Mouse (Mus musculus): ENCODE measurements around the gene Ccdc27. TPM values are rescaled to one million over a fixed set of nuclear protein-coding genes. Genes with fewer than 3 reads are reported as not detected.
A peak's percentile ranks its signal among the peaks of the same experiment; 100 is the strongest.

The Ccdc27 gene
- total and polyA plus RNA-seq, 3 experiments, result 0.49 TPM; not detected in 2

- TF ChIP-seq JUND (IDR thresholded peaks at IDR 0.05; ENCODE audit: low read depth, low read length), result no peak
- peak; percentile 85 for TF ChIP-seq MXI1 (IDR thresholded peaks at IDR 0.05; ENCODE audit: low read depth, low read length)
These were observed 30.8 kb downstream of the Ccdc27 start, which contains the start of gene Lrrc47 (continued) for GRCm38 (mm10) chr4:154011646-154012089.

- H3K27me3 ChIP-seq (ENCODE audit: control insufficient read depth in 1 of 2, insufficient read depth in 2 of 2, low read length in 2 of 2), result no peaks in the 10 kb centered on the region
- peaks cover 35% of the 10 kb centered on the region for H3K79me2 ChIP-seq (ENCODE audit: control insufficient read depth, insufficient read depth, low read length, poor library complexity)
- peaks cover 0 to 4% of the 10 kb centered on the region in 2 experiments; a peak in 3 of 4 replicates for H3K36me3 ChIP-seq (ENCODE audit: control insufficient read depth in 1 of 2, insufficient read depth in 2 of 2, low read length in 2 of 2)
- TF ChIP-seq GABPA (IDR thresholded peaks at IDR 0.05; ENCODE audit: low read depth, low read length), result no peak
- TF ChIP-seq EP300 (IDR thresholded peaks at IDR 0.05; ENCODE audit: low read depth in 1 of 2, low read length in 2 of 2), result no peak
- no peak for TF ChIP-seq NRF1 (IDR thresholded peaks at IDR 0.05; ENCODE audit: insufficient read depth, low read depth, low read length, poor library complexity, severe bottlenecking)
- no peak for TF ChIP-seq E2F4 (IDR thresholded peaks at IDR 0.05; ENCODE audit: borderline replicate concordance, low read depth, low read length)
- TF ChIP-seq POLR2AphosphoS2 (IDR thresholded peaks at IDR 0.05; ENCODE audit: low read length), result 0 out of 2 replicates have a peak, but pooled peaks have one; percentile 77
- no peak for TF ChIP-seq MEF2A (IDR thresholded peaks at IDR 0.05; ENCODE audit: extremely low read depth, insufficient replicate concordance, low read depth, low read length, poor library complexity, severe bottlenecking)
- no peak for TF ChIP-seq RCOR1 (IDR thresholded peaks at IDR 0.05; ENCODE audit: low read depth, low read length)
- TF ChIP-seq USF1 (IDR thresholded peaks at IDR 0.05; ENCODE audit: low read depth, low read length), result no peak
- TF ChIP-seq MYB (IDR thresholded peaks at IDR 0.05; ENCODE audit: low read depth, low read length), result no peak
- TF ChIP-seq CTCF (IDR thresholded peaks at IDR 0.05 in 2 of 3, conservative IDR thresholded peaks at IDR 0.05 in 1 of 3; ENCODE audit: control insufficient read depth in 1 of 3, insufficient read depth in 1 of 3, low read depth in 2 of 3, low read length in 3 of 3, poor library complexity in 1 of 3, severe bottlenecking in 1 of 3), result peak in 1 of 3 experiments; percentile 22; a peak in 2 of 6 replicates
- H3K9me3 ChIP-seq (replicated peaks; ENCODE audit: insufficient read depth, low read length), result no peaks in the 10 kb centered on the region
- H3K9ac ChIP-seq (ENCODE audit: control insufficient read depth, low read depth, low read length, poor library complexity, severe bottlenecking), result peak overlapping the region; percentile 86
- peak overlapping the region; percentile 86 to 96 for H3K4me3 ChIP-seq (ENCODE audit: control insufficient read depth in 1 of 2, insufficient read depth in 1 of 2, low read depth in 2 of 2, low read length in 2 of 2)
- peaks cover 0 to 13% of the 10 kb centered on the region in 2 experiments; a peak in 2 of 4 replicates for H3K4me1 ChIP-seq (ENCODE audit: control insufficient read depth in 1 of 2, insufficient read depth in 2 of 2, low read length in 2 of 2)
- peak; percentile 34 for DNase-seq (ENCODE audit: low read depth, low spot score)
- peak overlapping the region; percentile 32 for H3K27ac ChIP-seq (ENCODE audit: control insufficient read depth, low read depth, low read length)
These were observed 31.4 kb downstream of the Ccdc27 start for GRCm38 (mm10) chr4:154010907-154011645.

GRCm38 (mm10) chr4:154007759-154008158, 34.7 kb downstream of the Ccdc27 start:
- H3K36me3 ChIP-seq (ENCODE audit: control insufficient read depth in 1 of 2, insufficient read depth in 2 of 2, low read length in 2 of 2), result no peaks in the 10 kb centered on the region
- no peaks in the 10 kb centered on the region for H3K9me3 ChIP-seq (replicated peaks; ENCODE audit: insufficient read depth, low read length)
- H3K27ac ChIP-seq (ENCODE audit: control insufficient read depth, low read depth, low read length), result no peak overlapping the region
- no peak overlapping the region for H3K4me3 ChIP-seq (ENCODE audit: control insufficient read depth in 1 of 2, insufficient read depth in 1 of 2, low read depth in 2 of 2, low read length in 2 of 2)
- H3K9ac ChIP-seq (ENCODE audit: control insufficient read depth, low read depth, low read length, poor library complexity, severe bottlenecking), result no peak overlapping the region
- TF ChIP-seq RCOR1 (IDR thresholded peaks at IDR 0.05; ENCODE audit: low read depth, low read length), result no peak
- TF ChIP-seq MXI1 (IDR thresholded peaks at IDR 0.05; ENCODE audit: low read depth, low read length), result no peak
- TF ChIP-seq USF1 (IDR thresholded peaks at IDR 0.05; ENCODE audit: low read depth, low read length), result no peak
- TF ChIP-seq HCFC1 (IDR thresholded peaks at IDR 0.05; ENCODE audit: low read depth, low read length), result no peak
- TF ChIP-seq USF2 (IDR thresholded peaks at IDR 0.05; ENCODE audit: borderline replicate concordance in 1 of 2, insufficient read depth in 1 of 2, low read depth in 1 of 2, low read length in 2 of 2), result no peak
- TF ChIP-seq NELFE (IDR thresholded peaks at IDR 0.05; ENCODE audit: low read depth, low read length), result no peak
- no peak for TF ChIP-seq ZKSCAN1 (IDR thresholded peaks at IDR 0.05; ENCODE audit: low read depth, low read length)
- TF ChIP-seq EP300 (IDR thresholded peaks at IDR 0.05; ENCODE audit: low read depth in 1 of 2, low read length in 2 of 2), result no peak
- TF ChIP-seq ELF1 (IDR thresholded peaks at IDR 0.05; ENCODE audit: low read depth, low read length), result no peak
- no peak for TF ChIP-seq ZC3H11A (IDR thresholded peaks at IDR 0.05; ENCODE audit: low read depth, low read length)
- TF ChIP-seq CHD2 (IDR thresholded peaks at IDR 0.05; ENCODE audit: low read length), result no peak
- no peak for TF ChIP-seq MAFK (IDR thresholded peaks at IDR 0.05; ENCODE audit: borderline replicate concordance, low read depth, low read length)
- no peak for TF ChIP-seq TCF12 (IDR thresholded peaks at IDR 0.05; ENCODE audit: low read depth, low read length)
- TF ChIP-seq POLR2AphosphoS2 (IDR thresholded peaks at IDR 0.05; ENCODE audit: low read length), result no peak
- TF ChIP-seq NRF1 (IDR thresholded peaks at IDR 0.05; ENCODE audit: insufficient read depth, low read depth, low read length, poor library complexity, severe bottlenecking), result no peak
- no peak for TF ChIP-seq TAL1 (IDR thresholded peaks at IDR 0.05; ENCODE audit: low read length)
- no peak for TF ChIP-seq SIN3A (IDR thresholded peaks at IDR 0.05; ENCODE audit: low read length)
- TF ChIP-seq GABPA (IDR thresholded peaks at IDR 0.05; ENCODE audit: low read depth, low read length), result no peak
- TF ChIP-seq MYC (IDR thresholded peaks at IDR 0.05; ENCODE audit: low read depth, low read length), result no peak
- peaks cover 11% of the 10 kb centered on the region for H3K79me2 ChIP-seq (ENCODE audit: control insufficient read depth, insufficient read depth, low read length, poor library complexity)
- no peaks in the 10 kb centered on the region for H3K27me3 ChIP-seq (ENCODE audit: control insufficient read depth in 1 of 2, insufficient read depth in 2 of 2, low read length in 2 of 2)
- DNase-seq (ENCODE audit: low read depth, low spot score), result no peak
- 0 out of 4 replicates have a peak, but pooled peaks cover 0 to 5% of the 10 kb centered on the region in 2 experiments for H3K4me1 ChIP-seq (ENCODE audit: control insufficient read depth in 1 of 2, insufficient read depth in 2 of 2, low read length in 2 of 2)
